Mouse (Mus musculus): ENCODE data around the gene Polr3c.

GRCm38 (mm10) chr3:96777120-96777519, 49.7 kb upstream of the Polr3c start:
- no peak for TF ChIP-seq GATA1 (IDR thresholded peaks at IDR 0.05; ENCODE audit: borderline replicate concordance, low read length)
- TF ChIP-seq FLI1 (IDR thresholded peaks at IDR 0.05; ENCODE audit: low read length) = no peak

Data from megakaryocyte, embryonic 14.5 days (primary cell).